Mouse (Mus musculus): ENCODE results near the gene Brd4. TPM values are rescaled to one million over a fixed set of nuclear protein-coding genes. Genes with fewer than 3 reads are reported as not detected.
A peak's percentile ranks its signal among the peaks of the same experiment; 100 is the strongest.

Gene Brd4
- 22.5 and 58.5 TPM in 2 replicates for total RNA-seq (2017)

DNA sequence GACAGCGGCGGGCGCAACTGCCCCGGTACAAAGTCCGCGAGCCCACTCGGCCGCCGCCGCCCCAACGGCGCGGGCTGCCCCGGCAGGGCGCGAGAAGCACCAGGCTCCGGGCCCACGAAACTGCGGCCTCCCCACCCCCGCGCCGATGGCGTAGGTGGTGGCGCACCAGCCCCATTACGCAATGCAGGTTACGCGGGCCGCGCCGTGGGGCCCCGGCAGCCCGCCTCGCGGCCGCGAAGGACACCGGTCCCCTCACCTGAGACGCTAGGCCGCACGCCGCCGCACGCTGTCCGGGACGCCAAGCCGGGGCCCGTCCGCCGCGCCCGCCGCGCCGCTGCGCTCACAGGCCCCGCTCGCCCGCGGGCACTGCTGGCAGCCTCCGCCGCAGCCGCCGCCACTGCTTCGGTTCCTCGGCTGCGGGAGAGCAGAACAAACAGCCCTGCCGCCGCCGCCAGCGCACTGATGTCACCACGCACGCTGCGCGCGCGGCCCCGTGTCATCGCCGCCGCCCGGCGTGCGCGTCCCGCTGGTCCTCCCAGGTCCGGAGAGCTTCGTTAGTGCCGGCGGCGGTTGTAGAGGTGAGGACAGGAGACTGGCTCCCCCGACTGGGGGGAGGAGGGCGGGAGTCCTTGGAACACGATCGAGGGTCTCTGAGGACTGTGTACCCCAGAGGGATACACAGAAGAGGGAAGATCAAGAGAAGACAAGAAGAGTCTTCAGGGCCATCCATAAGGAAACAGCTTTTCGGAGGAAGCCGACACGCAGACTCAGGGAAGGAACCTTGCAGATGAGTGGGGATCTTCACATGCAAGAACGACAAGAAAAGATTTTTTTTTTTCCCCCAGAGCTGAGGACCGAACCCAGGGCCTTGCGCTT, at the start of gene Brd4:
TSS of gene Brd4 (minus strand) at position 461 of the 876 bp plus-strand sequence.
- peak; percentile 66 for ATAC-seq (replicated peaks; ENCODE audit: low read depth, poor library complexity, severe bottlenecking)

- no peak for ATAC-seq (replicated peaks; ENCODE audit: low read depth, poor library complexity, severe bottlenecking)
These were observed 49.3 kb upstream of the Brd4 start for GRCm38 (mm10) chr17:32333675-32334303.

DNA sequence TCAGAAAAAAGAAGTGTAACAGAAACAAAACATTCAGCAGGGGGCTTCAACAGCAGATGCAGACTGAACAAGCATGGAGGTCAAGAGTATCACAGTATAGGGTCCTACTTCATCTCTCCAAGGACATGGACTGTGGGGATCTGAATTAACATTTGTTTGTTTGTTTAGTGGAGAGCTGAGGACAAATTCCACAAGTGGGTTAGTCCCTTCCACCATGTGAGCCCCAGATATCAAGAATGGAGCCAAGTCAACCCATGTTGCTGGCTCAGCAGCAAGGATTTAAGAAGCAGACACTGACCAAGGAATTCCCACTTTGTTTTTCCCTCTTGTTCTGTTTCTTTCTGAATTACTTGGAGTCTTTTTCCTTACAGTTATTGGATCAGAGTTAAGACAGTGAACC, 43.0 kb upstream of the Brd4 start:
- no peak for ATAC-seq (replicated peaks; ENCODE audit: low read depth, poor library complexity, severe bottlenecking)

- no peak for ATAC-seq (replicated peaks; ENCODE audit: low read depth, poor library complexity, severe bottlenecking)
These were observed 38.3 kb upstream of the Brd4 start for GRCm38 (mm10) chr17:32322809-32323208.

DNA sequence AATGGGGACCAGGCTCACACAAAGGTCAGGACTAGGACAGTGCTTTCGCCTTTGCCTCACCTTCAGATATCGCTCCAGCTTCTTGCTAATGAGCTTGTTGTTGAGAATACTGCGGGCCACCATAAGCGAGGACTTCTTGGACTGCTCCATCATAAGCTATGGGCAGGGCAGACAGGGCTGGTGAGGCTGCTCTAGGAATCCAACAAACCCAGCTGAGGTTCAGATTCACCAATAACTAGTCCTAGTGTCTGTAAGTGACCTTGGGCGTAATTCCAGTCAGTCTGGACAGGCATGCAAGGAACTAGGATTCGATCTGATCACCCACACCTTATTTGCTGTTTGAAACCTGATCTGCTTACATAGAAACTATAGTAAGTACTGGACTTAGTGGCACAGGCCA, 37.3 kb upstream of the Brd4 start:
- no peak for ATAC-seq (replicated peaks; ENCODE audit: low read depth, poor library complexity, severe bottlenecking)

DNA sequence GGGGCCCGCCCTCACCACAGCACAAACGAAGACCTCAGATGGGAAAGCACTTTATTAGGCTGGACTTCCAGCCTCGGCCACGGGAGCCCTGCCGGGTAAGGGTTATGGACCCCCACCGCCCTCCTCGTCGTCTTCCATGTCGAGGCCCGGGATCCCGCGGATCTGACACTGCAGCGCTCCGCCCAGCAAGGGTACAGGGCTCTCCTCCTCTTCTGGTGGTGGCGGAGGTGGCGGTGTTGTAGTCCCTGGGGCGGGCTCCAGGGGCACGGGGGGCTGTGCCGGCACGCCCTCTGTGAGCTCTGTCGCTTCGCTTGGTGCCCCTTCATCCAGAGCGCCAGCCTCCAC, 36.8 kb upstream of the Brd4 start:
- peak; percentile 78 for ATAC-seq (replicated peaks; ENCODE audit: low read depth, poor library complexity, severe bottlenecking)

GRCm38 (mm10) chr17:32320597-32321389, 36.3 kb upstream of the Brd4 start, which contains the start of gene Akap8:
Akap8 (minus strand) TSS chr17:32321238.
- ATAC-seq (replicated peaks; ENCODE audit: low read depth, poor library complexity, severe bottlenecking), result peak; percentile 89

- ATAC-seq (replicated peaks; ENCODE audit: low read depth, poor library complexity, severe bottlenecking), result no peak
These were observed 35.4 kb upstream of the Brd4 start for GRCm38 (mm10) chr17:32319950-32320349.

DNA sequence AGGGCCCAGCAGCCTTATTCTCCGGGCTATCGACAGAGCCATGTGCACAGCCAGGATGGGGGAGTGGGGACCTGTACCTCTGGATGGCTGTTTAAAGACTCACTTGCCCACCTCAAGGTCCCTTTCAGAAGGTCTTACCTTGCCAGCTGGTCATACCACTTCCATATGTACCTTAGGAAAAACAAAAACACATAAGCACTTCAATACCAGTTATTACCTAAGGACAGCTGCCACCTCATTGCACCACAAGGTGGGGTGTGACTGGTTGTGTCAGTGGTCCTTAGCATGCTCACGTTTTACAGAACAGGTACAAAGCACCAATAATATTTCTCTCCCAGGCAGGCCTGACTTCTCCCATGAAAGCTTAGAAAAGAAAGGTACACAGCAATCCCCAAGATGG, 33.2 kb upstream of the Brd4 start:
- no peak for ATAC-seq (replicated peaks; ENCODE audit: low read depth, poor library complexity, severe bottlenecking)

- ATAC-seq (replicated peaks; ENCODE audit: low read depth, poor library complexity, severe bottlenecking), result no peak
These were observed 32.5 kb upstream of the Brd4 start for GRCm38 (mm10) chr17:32317032-32317431.

GRCm38 (mm10) chr17:32315560-32315959, 31.0 kb upstream of the Brd4 start:
- ATAC-seq (replicated peaks; ENCODE audit: low read depth, poor library complexity, severe bottlenecking), result no peak

DNA sequence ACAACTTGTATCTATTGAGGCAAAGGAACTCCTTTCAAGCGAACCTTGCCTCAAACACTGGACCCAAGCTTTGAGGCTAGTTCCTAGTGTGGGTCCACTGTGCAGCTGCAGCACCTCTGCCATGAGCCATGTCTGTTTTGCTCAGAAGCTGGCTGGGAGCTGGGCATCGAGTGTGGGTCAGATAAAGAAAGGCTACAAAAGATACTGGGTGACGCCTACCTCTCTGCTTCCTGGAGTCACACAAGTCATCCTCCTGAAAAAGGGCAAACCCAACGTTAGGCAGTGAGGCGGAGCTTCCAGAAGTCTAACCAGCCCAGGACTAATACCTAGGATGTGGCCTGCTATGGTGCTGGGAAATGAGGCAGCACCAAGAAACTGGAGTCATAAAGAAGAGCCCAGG, 29.4 kb upstream of the Brd4 start:
- ATAC-seq (replicated peaks; ENCODE audit: low read depth, poor library complexity, severe bottlenecking), result 0 out of 2 replicates have a peak, but pooled peaks have one; percentile 30

DNA sequence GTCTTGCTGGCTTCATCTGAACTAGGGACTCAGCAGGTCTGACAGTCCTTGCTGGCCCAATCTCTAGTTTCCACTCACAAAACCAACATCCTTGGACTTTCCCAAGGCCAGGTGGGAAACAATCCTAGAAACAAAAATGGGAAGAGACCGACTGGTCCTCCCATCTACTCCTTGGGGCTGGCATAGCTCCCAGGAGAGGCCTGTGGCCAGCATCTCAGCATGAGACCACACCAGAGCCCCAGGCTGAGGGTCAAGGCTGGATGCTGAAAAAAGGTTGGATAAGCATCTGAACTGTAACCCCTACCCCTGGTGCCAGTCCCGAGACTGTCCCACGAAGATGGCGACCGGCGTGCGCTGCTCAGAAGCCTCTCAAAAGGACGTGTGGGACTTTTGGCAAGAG, 28.3 kb upstream of the Brd4 start:
- ATAC-seq (replicated peaks; ENCODE audit: low read depth, poor library complexity, severe bottlenecking), result no peak

GRCm38 (mm10) chr17:32307963-32308362, 23.4 kb upstream of the Brd4 start:
- ATAC-seq (replicated peaks; ENCODE audit: low read depth, poor library complexity, severe bottlenecking), result no peak

DNA sequence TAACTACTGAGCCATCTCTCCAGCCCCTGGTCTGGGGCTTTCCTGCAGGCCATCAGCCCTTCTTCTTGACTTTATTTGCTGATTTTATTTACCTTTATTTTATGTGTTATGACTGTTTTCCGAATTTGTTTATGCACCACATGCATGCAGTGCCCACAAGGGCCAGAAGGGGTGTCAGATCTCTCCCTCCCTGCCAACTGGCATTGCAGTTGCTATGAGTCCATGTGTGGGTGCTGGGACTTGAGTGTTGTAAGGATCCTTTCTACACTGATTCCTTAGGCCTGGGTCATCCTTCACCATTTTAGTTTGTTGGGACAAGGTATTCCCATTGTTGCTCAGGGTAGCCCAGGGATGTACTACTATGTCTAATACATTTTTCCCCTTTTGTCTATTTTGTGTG, 13.6 kb upstream of the Brd4 start:
- ATAC-seq (replicated peaks; ENCODE audit: low read depth, poor library complexity, severe bottlenecking), result no peak

GRCm38 (mm10) chr17:32295901-32296300, 11.4 kb upstream of the Brd4 start:
- no peak for ATAC-seq (replicated peaks; ENCODE audit: low read depth, poor library complexity, severe bottlenecking)

DNA sequence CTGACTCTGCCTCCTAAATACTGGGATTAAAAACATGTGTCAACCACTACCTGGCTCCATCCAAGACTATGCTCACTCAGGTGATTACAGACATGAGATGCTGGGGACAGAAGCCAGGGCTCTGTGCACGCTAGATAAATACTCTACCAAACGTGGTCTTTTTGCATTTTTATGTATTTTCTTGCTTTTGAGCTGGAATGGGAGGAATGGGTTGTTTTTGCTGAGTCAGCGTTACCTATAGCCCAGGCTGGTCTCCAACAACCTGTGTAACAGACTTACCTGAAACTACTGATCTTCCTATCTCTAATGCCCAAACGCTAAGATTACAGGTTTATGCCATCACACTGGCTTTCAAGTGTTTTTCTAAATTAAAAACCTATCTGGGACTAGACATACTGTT, 10.6 kb upstream of the Brd4 start:
- no peak for ATAC-seq (replicated peaks; ENCODE audit: low read depth, poor library complexity, severe bottlenecking)

- ATAC-seq (replicated peaks; ENCODE audit: low read depth, poor library complexity, severe bottlenecking), result no peak
These were observed 682 bp upstream of the Brd4 start for GRCm38 (mm10) chr17:32285138-32285670.

- ATAC-seq (replicated peaks; ENCODE audit: low read depth, poor library complexity, severe bottlenecking), result peak; percentile 81
These were observed 726 bp downstream of the Brd4 start for GRCm38 (mm10) chr17:32283771-32284221.

GRCm38 (mm10) chr17:32283341-32283740, 1.2 kb downstream of the Brd4 start:
- no peak for ATAC-seq (replicated peaks; ENCODE audit: low read depth, poor library complexity, severe bottlenecking)

Measured in common myeloid progenitor, adult 5-6 weeks (primary cell).